Mouse (Mus musculus): ENCODE data around the gene C8a. TPM values are rescaled to one million over a fixed set of nuclear protein-coding genes. Genes with fewer than 3 reads are reported as not detected.

Gene C8a
- total RNA-seq, 1 experiment from 2014 or later: not detected

DNA sequence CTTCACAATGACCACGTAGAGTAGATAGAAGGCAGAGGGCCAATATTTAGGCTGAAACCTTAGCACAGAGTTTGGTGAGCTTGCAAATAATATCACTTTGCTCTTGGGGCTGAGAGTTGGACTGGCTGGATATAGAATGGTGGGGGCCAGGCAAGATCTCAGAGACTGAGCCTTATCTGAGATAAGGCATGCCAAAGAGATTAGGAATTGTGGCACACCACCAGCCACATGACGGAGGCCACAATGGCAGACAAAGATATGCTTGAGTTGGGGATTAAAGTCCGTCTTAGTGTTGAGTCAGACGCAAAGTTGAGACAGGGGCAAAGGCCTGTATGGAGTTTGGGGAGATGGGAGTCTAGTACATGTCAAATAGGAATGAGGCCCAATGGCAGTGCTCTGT, 84.1 kb downstream of the C8a start:
- ATAC-seq (ENCODE audit: extremely low read depth, insufficient number of reproducible peaks, low FRiP score, poor library complexity, severe bottlenecking): no peak

DNA sequence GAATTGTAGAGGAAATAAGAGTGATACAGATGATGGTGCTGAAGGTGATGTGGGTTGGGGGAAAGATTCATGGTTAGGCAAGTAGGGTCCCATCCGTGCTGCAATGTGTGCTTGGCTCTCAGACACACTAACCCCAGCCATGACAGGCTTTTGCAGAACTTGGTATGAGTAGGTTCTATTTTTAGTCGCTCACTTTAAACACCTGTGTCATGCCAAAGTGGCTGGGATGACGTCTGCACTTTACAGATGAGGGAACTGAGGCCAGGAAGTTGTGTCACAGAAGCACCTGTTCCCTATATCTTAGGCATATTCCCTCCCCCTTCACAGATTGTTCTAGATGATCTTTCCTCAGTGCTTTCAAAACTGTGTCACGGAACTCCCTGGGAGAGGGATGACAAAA, 93.9 kb downstream of the C8a start:
- no peak for ATAC-seq (ENCODE audit: extremely low read depth, insufficient number of reproducible peaks, low FRiP score, poor library complexity, severe bottlenecking)

DNA sequence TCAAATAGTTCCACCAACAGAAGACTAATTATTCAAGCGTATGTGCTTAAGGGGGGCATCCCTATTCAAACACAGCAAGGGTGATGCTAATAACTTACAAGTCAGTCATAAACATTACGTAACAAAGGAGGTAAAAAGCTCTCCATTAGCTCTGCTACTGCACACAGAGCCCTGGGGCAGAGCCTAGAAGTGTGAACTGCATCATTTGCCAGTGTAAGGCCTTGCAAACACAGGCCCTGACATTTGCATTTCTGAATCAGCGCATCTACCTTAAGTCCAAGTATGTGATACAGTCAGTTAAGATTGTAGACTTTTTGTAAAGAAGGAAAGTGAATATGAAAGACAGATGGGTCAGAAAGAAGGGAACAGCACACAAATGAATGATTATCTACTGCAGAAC, 94.8 kb downstream of the C8a start:
- ATAC-seq (ENCODE audit: extremely low read depth, insufficient number of reproducible peaks, low FRiP score, poor library complexity, severe bottlenecking): no peak

DNA sequence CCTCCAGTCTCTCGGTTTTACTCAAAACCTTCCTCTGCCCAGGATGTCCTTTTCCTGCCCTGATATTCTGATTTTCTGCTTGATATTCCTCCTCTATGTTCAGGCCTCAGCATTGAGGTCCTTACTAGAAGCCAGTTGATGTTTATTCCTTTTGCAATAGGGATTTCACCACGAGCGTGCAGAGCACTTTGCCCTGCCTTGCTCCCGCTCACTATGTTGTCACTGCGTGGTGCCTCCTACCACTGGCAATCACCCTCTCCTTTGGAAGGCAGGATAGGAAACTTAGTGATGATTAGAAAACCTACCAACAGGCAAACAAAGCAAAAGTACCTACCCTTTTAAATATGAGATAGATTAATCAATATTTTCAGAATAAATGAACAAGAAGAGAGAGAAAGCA, 96.7 kb downstream of the C8a start:
- no peak for ATAC-seq (ENCODE audit: extremely low read depth, insufficient number of reproducible peaks, low FRiP score, poor library complexity, severe bottlenecking)

DNA sequence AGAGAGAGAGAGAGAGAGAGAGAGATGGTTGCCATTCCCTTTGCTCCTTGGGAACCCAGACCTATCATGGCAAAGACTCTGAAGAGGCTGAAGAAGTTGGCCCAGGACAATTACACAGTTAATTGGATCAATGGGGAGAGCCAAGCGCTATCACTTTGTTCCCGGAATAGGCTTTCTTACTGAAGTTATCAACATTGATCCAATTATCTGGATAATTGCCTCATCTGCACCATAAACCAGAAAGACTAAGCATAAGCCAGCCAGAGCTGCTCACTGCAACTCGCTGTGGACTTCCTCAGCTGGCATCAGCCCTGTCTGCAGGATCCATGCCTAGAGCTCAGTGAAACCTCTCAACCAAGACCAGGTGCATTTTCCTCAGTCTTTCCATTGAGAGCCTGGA, 100.6 kb downstream of the C8a start:
- no peak for ATAC-seq (ENCODE audit: extremely low read depth, insufficient number of reproducible peaks, low FRiP score, poor library complexity, severe bottlenecking)

DNA sequence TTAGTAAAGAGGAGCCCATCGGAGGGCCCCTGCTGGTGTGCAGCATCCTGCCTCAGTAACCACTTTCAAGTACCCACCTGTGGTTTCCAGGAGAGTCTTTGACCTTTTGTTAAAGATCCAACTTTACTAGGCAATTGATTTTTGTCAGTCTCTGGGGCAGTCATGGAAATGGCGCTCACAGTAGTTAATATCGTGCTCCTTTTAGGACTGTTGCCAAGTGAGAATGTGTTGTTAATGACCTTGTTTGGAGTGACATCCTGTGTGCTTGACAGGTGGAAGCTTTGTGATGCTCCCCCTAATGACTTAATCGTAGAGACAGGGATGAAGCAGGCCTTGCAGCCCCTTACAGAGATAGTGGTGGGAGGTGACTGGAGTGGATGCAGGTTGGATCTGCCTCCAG, 105.9 kb downstream of the C8a start:
- ATAC-seq (ENCODE audit: extremely low read depth, insufficient number of reproducible peaks, low FRiP score, poor library complexity, severe bottlenecking): no peak

DNA sequence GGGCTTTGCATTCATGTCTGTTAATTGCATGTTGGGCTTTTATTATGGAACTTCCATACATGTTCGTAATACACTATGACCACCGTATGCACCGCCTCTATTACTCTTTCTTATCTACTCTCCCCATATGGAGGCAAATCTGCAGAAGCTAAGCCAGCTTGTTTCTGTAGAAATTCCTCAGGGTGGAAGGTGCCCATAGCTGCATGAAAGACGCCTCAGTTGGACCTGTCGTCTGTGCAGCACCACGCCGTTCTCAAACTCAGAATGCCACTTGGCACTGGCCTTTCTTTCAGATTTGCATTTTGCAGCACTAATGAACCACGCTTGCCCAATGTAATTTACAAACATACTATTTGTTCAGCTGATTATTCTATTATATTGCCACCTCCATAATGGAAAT, 106.6 kb downstream of the C8a start:
- ATAC-seq (ENCODE audit: extremely low read depth, insufficient number of reproducible peaks, low FRiP score, poor library complexity, severe bottlenecking): no peak

DNA sequence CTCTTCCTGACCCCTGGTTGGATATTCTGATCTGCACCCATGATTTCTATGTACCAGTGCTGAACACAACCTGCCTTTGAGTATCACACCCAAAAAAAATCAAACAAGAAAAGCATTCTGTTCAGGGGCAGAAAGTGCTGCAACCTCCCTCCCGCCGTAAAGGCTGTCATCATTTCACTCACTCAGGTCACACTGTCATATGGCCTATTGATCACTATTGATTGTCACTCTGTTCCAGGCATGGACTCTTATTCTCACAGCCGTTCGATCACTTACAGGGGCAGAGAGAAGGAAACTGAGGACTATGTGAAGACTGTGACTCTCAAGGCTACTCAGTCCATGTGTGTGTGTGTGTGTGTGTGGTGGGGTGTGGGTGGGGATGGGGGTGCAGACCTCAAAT, 108.0 kb downstream of the C8a start:
- no peak for ATAC-seq (ENCODE audit: extremely low read depth, insufficient number of reproducible peaks, low FRiP score, poor library complexity, severe bottlenecking)

DNA sequence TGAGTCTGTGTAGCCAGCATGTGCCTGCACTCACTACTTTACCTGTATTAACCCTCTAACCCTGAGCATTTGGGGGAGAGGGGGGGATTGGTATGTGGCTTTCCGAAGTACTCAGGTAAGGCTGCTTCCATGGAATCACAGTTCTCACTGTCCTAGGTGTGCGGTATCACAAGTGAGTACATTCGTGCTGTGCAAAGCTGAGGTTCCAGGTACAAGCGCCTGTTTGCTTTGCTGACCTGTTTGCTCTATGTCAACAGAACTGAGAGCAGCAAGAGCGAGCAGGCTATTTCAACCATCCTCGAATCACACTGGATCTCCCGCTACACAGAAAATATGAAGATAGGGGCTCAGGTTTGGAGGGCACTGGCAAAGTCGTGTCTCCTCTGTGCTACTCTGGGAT, 110.1 kb downstream of the C8a start, which contains the start of gene C8b:
C8b (plus strand) TSS at position 253 of the 400 bp plus-strand sequence.
- ATAC-seq (ENCODE audit: extremely low read depth, insufficient number of reproducible peaks, low FRiP score, poor library complexity, severe bottlenecking): no peak

Other genes with a start within 250 kb of the C8a start
- not detected in 2 replicates for gene C8b, start 110.1 kb downstream of the C8a start, total RNA-seq (2017)
- gene Gm17662, start 19.1 kb downstream of the C8a start, total RNA-seq (2017): not detected in 2 replicates
- gene Fyb2, start 37.1 kb upstream of the C8a start, total RNA-seq (2017): not detected in 2 replicates
- 0.12 and 0.25 TPM in 2 replicates for gene Prkaa2, start 233.5 kb upstream of the C8a start, total RNA-seq (2017)

Measured in neutrophil, adult 5-6 weeks (primary cell).